In genomic region chr11:43433254-43434023, GRCm38 (mm10) we compare ENCODE assay signal across 8 mouse cellular contexts. TPM values are rescaled to one million over a fixed set of nuclear protein-coding genes. Genes with fewer than 3 reads are reported as not detected.
DNase-seq lines count a peak whose midpoint lies in the region; ATAC-seq lines count a peak whose summit lies in the region.

Slu7 (plus strand) TSS chr11:43433744.

- H3K4me1 ChIP-seq in intestine, embryonic 16.5 days (ENCODE audit: control insufficient read depth, insufficient read depth, low read length), result peaks cover 4% of the 10 kb centered on the region; the same call in 1 of the 2 replicates
- H3K4me1 ChIP-seq in limb, embryonic 12.5 days (replicated peaks), result peaks cover 10% of the 10 kb centered on the region
- H3K4me1 ChIP-seq in midbrain, embryonic 14.5 days (ENCODE audit: control insufficient read depth, insufficient read depth, low read length), result peaks cover 7% of the 10 kb centered on the region; the same call in 1 of the 2 replicates

- H3K27ac ChIP-seq in intestine, embryonic 16.5 days (ENCODE audit: low read length), result peak within 1 kb of the TSS; percentile 57; the same call in 1 of the 2 replicates
- no peak within 1 kb of the TSS for H3K27ac ChIP-seq in limb, embryonic 12.5 days
- H3K27ac ChIP-seq in midbrain, embryonic 14.5 days (replicated peaks; ENCODE audit: low read depth, low read length), result peak within 1 kb of the TSS; percentile 61

- peak within 1 kb of the TSS; percentile 82 for H3K9ac ChIP-seq in intestine, embryonic 16.5 days (ENCODE audit: low read depth, low read length)
- peak within 1 kb of the TSS; percentile 74 for H3K9ac ChIP-seq in limb, embryonic 12.5 days (replicated peaks)
- H3K9ac ChIP-seq in midbrain, embryonic 14.5 days (replicated peaks; ENCODE audit: low read length), result peak within 1 kb of the TSS; percentile 71

- 9% methylated on average over 38 of the region's 38 CpGs for WGBS in intestine, embryonic 16.5 days
- 7% methylated on average over 38 of the region's 38 CpGs for WGBS in limb, embryonic 12.5 days
- WGBS in midbrain, embryonic 14.5 days, result 7% methylated on average over 38 of the region's 38 CpGs

- H3K9me3 ChIP-seq in intestine, embryonic 16.5 days (ENCODE audit: control insufficient read depth, low read length), result no peaks in the 10 kb centered on the region
- H3K9me3 ChIP-seq in limb, embryonic 12.5 days, result no peaks in the 10 kb centered on the region
- H3K9me3 ChIP-seq in midbrain, embryonic 14.5 days (ENCODE audit: control insufficient read depth, low read length), result no peaks in the 10 kb centered on the region

- H3K36me3 ChIP-seq in intestine, embryonic 16.5 days (ENCODE audit: control insufficient read depth, insufficient read depth, low read length), result no peaks in the 10 kb centered on the region
- H3K36me3 ChIP-seq in limb, embryonic 12.5 days, result peaks cover 14% of the 10 kb centered on the region
- H3K36me3 ChIP-seq in midbrain, embryonic 14.5 days (ENCODE audit: control insufficient read depth, insufficient read depth, low read length), result peaks cover 13% of the 10 kb centered on the region

- ATAC-seq in intestine, embryonic 16.5 days, result peak; percentile 90
- peak; percentile 90 for ATAC-seq in limb, embryonic 12.5 days (ENCODE audit: insufficient number of reproducible peaks, insufficient read depth, low FRiP score, low TSS enrichment, low read depth)
- peak; percentile 87 for ATAC-seq in midbrain, embryonic 14.5 days (ENCODE audit: low FRiP score, low TSS enrichment)

- H3K27me3 ChIP-seq in intestine, embryonic 16.5 days (replicated peaks; ENCODE audit: control insufficient read depth, insufficient read depth, low read length), result no peaks in the 10 kb centered on the region
- H3K27me3 ChIP-seq in limb, embryonic 12.5 days, result no peaks in the 10 kb centered on the region
- no peaks in the 10 kb centered on the region for H3K27me3 ChIP-seq in midbrain, embryonic 14.5 days (ENCODE audit: control insufficient read depth, insufficient read depth, low read length)

- H3K4me2 ChIP-seq in intestine, embryonic 16.5 days (ENCODE audit: low read depth, low read length), result peak within 1 kb of the TSS; percentile 77
- H3K4me2 ChIP-seq in limb, embryonic 12.5 days, result peak within 1 kb of the TSS; percentile 85
- H3K4me2 ChIP-seq in midbrain, embryonic 14.5 days (ENCODE audit: low read length), result peak within 1 kb of the TSS; percentile 65

- DNase-seq in 3T3-L1 (ENCODE audit: low read depth, low spot score), result peak; percentile 83
- DNase-seq in adrenal gland, postnatal 10 days, result peak; percentile 82
- DNase-seq in embryo, embryonic 9.5 days (ENCODE audit: extremely low spot score), result peak; percentile 77
- DNase-seq in gonadal fat pad, adult 2 months (ENCODE audit: low read depth), result peak; percentile 20
- peak; percentile 93 for DNase-seq in midbrain, embryonic 14.5 days
- DNase-seq in spleen, adult 18-20 months, result peak; percentile 61 to 65

- peak within 1 kb of the TSS; percentile 92 for H3K4me3 ChIP-seq in intestine, embryonic 16.5 days (ENCODE audit: low read length)
- H3K4me3 ChIP-seq in limb, embryonic 12.5 days (replicated peaks), result peak within 1 kb of the TSS; percentile 83
- H3K4me3 ChIP-seq in midbrain, embryonic 14.5 days (replicated peaks; ENCODE audit: low read depth, low read length), result peak within 1 kb of the TSS; percentile 83

RNA-seq across cellular contexts. Expression of gene Slu7, which starts in this region (rescaled TPM):
- 10 to 100 TPM; 36.4 to 38.6 TPM for total RNA-seq in adrenal gland, postnatal 10 days (2021)
- polyA plus RNA-seq in gonadal fat pad, adult 2 months (2012; rRNA removed), result 2.4 and 7.8 TPM in 2 replicates
- polyA plus RNA-seq in intestine, embryonic 16.5 days (2015; fragmentation: Nextera tagmentation; extraction: Ambion mirVana), result 41.7 and 46.8 TPM in 2 replicates
- 58.5 and 68.0 TPM in 2 replicates for polyA plus RNA-seq in limb, embryonic 12.5 days (2016; fragmentation: Nextera tagmentation; extraction: Ambion mirVana)
- polyA plus RNA-seq in midbrain, embryonic 14.5 days (2014; fragmentation: Nextera tagmentation; extraction: Ambion mirVana), result 64.1 and 68.6 TPM in 2 replicates

Comparison
In these comparisons a context has a peak if more than half of its experiments do, and no peak if none do; other contexts are left out.
1. DNase-seq: peak in every context shown above with its lines; median percentile 93 in midbrain, embryonic 14.5 days; 83 in 3T3-L1; 82 in adrenal gland, postnatal 10 days; 77 in embryo, embryonic 9.5 days; 63 in spleen, adult 18-20 months; 20 in gonadal fat pad, adult 2 months.